Mouse (Mus musculus): ENCODE results near the gene Gm45716. TPM values are rescaled to one million over a fixed set of nuclear protein-coding genes. Genes with fewer than 3 reads are reported as not detected.

Gene Gm45716
- polyA plus RNA-seq, 1 experiment: 3.0 TPM

GRCm38 (mm10) chr11:90249701-90250141, 62.2 kb downstream of the Gm45716 start:
- Histone ChIP-seq H3K4me3 (ENCODE audit: low read depth, low read length) (peak overlapping the region; percentile 79), H3K27ac (ENCODE audit: insufficient read depth, low read depth, low read length) (peak overlapping the region; percentile 67), H3K4me1 (ENCODE audit: control insufficient read depth, insufficient read depth, insufficient read length, low read length) (peaks cover 9% of the 10 kb centered on the region), H3K36me3 (ENCODE audit: control insufficient read depth, insufficient read depth, low read length) (no peaks in the 10 kb centered on the region), H3K27me3 (ENCODE audit: control insufficient read depth, insufficient read depth, low read length) (no peaks in the 10 kb centered on the region)
- TF ChIP-seq CTCF (IDR thresholded peaks at IDR 0.05; ENCODE audit: extremely low read depth, insufficient read length, insufficient replicate concordance, low read depth, low read length) (no peak), POLR2A (IDR thresholded peaks at IDR 0.05; ENCODE audit: low read depth, low read length) (no peak)
- WGBS: under 1% methylated on average over 22 of the region's 22 CpGs

- TF ChIP-seq POLR2A (IDR thresholded peaks at IDR 0.05; ENCODE audit: low read depth, low read length): no peak
- TF ChIP-seq CTCF (IDR thresholded peaks at IDR 0.05; ENCODE audit: extremely low read depth, insufficient read length, insufficient replicate concordance, low read depth, low read length): no peak
- H3K4me1 ChIP-seq (ENCODE audit: control insufficient read depth, insufficient read depth, insufficient read length, low read length): peaks cover 9% of the 10 kb centered on the region
- H3K27me3 ChIP-seq (ENCODE audit: control insufficient read depth, insufficient read depth, low read length): no peaks in the 10 kb centered on the region
- H3K4me3 ChIP-seq (ENCODE audit: low read depth, low read length): peak overlapping the region; percentile 79
- H3K27ac ChIP-seq (ENCODE audit: insufficient read depth, low read depth, low read length): peak overlapping the region; percentile 67
- WGBS: 2% methylated on average over 9 of the region's 9 CpGs
- H3K36me3 ChIP-seq (ENCODE audit: control insufficient read depth, insufficient read depth, low read length): no peaks in the 10 kb centered on the region
Measured at GRCm38 (mm10) chr11:90250189-90250588, 62.7 kb downstream of the Gm45716 start.

GRCm38 (mm10) chr11:90250730-90251129, 63.2 kb downstream of the Gm45716 start:
- H3K27me3 ChIP-seq (ENCODE audit: control insufficient read depth, insufficient read depth, low read length): no peaks in the 10 kb centered on the region
- H3K36me3 ChIP-seq (ENCODE audit: control insufficient read depth, insufficient read depth, low read length): no peaks in the 10 kb centered on the region
- H3K27ac ChIP-seq (ENCODE audit: insufficient read depth, low read depth, low read length): peak overlapping the region; percentile 67
- no peak overlapping the region for H3K4me3 ChIP-seq (ENCODE audit: low read depth, low read length)
- peaks cover 10% of the 10 kb centered on the region for H3K4me1 ChIP-seq (ENCODE audit: control insufficient read depth, insufficient read depth, insufficient read length, low read length)
- no peak for TF ChIP-seq POLR2A (IDR thresholded peaks at IDR 0.05; ENCODE audit: low read depth, low read length)
- no peak for TF ChIP-seq CTCF (IDR thresholded peaks at IDR 0.05; ENCODE audit: extremely low read depth, insufficient read length, insufficient replicate concordance, low read depth, low read length)
- 14% methylated on average over 7 of the region's 7 CpGs for whole genome bisulfite sequencing

- Histone ChIP-seq H3K27me3 (ENCODE audit: control insufficient read depth, insufficient read depth, low read length) (no peaks in the 10 kb centered on the region), H3K36me3 (ENCODE audit: control insufficient read depth, insufficient read depth, low read length) (no peaks in the 10 kb centered on the region), H3K4me1 (ENCODE audit: control insufficient read depth, insufficient read depth, insufficient read length, low read length) (peaks cover 15% of the 10 kb centered on the region), H3K4me3 (ENCODE audit: low read depth, low read length) (no peak overlapping the region), H3K27ac (ENCODE audit: insufficient read depth, low read depth, low read length) (peak overlapping the region; percentile 78)
- TF ChIP-seq POLR2A (IDR thresholded peaks at IDR 0.05; ENCODE audit: low read depth, low read length) (no peak), CTCF (IDR thresholded peaks at IDR 0.05; ENCODE audit: extremely low read depth, insufficient read length, insufficient replicate concordance, low read depth, low read length) (no peak)
- WGBS: 10% methylated on average over 2 of the region's 2 CpGs
Measured at GRCm38 (mm10) chr11:90251923-90252322, 64.4 kb downstream of the Gm45716 start.

GRCm38 (mm10) chr11:90252366-90252765, 64.9 kb downstream of the Gm45716 start:
- peak overlapping the region; percentile 78 for H3K27ac ChIP-seq (ENCODE audit: insufficient read depth, low read depth, low read length)
- H3K4me1 ChIP-seq (ENCODE audit: control insufficient read depth, insufficient read depth, insufficient read length, low read length): peaks cover 16% of the 10 kb centered on the region
- 23% methylated on average over 8 of the region's 8 CpGs for WGBS
- H3K4me3 ChIP-seq (ENCODE audit: low read depth, low read length): peak overlapping the region; percentile 34
- 0 out of 2 replicates have a peak, but pooled peaks cover under 1% of the 10 kb centered on the region for H3K36me3 ChIP-seq (ENCODE audit: control insufficient read depth, insufficient read depth, low read length)
- H3K27me3 ChIP-seq (ENCODE audit: control insufficient read depth, insufficient read depth, low read length): no peaks in the 10 kb centered on the region
- TF ChIP-seq CTCF (IDR thresholded peaks at IDR 0.05; ENCODE audit: extremely low read depth, insufficient read length, insufficient replicate concordance, low read depth, low read length) (no peak), POLR2A (IDR thresholded peaks at IDR 0.05; ENCODE audit: low read depth, low read length) (no peak)

GRCm38 (mm10) chr11:90254536-90254935, 67.1 kb downstream of the Gm45716 start:
- peaks cover 8% of the 10 kb centered on the region; the same call in 1 of the 2 replicates for H3K36me3 ChIP-seq (ENCODE audit: control insufficient read depth, insufficient read depth, low read length)
- H3K27ac ChIP-seq (ENCODE audit: insufficient read depth, low read depth, low read length): no peak overlapping the region
- WGBS: 84% methylated on average over 3 of the region's 3 CpGs
- H3K27me3 ChIP-seq (ENCODE audit: control insufficient read depth, insufficient read depth, low read length): no peaks in the 10 kb centered on the region
- TF ChIP-seq POLR2A (IDR thresholded peaks at IDR 0.05; ENCODE audit: low read depth, low read length) (no peak), CTCF (IDR thresholded peaks at IDR 0.05; ENCODE audit: extremely low read depth, insufficient read length, insufficient replicate concordance, low read depth, low read length) (no peak)
- no peak overlapping the region for H3K4me3 ChIP-seq (ENCODE audit: low read depth, low read length)
- H3K4me1 ChIP-seq (ENCODE audit: control insufficient read depth, insufficient read depth, insufficient read length, low read length): peaks cover 24% of the 10 kb centered on the region

GRCm38 (mm10) chr11:90255687-90256086, 68.2 kb downstream of the Gm45716 start:
- H3K27ac ChIP-seq (ENCODE audit: insufficient read depth, low read depth, low read length): no peak overlapping the region
- no peak for TF ChIP-seq CTCF (IDR thresholded peaks at IDR 0.05; ENCODE audit: extremely low read depth, insufficient read length, insufficient replicate concordance, low read depth, low read length)
- no peak for TF ChIP-seq POLR2A (IDR thresholded peaks at IDR 0.05; ENCODE audit: low read depth, low read length)

More at GRCm38 (mm10) chr11:90255687-90256086, 68.2 kb downstream of the Gm45716 start:
- no peak overlapping the region for H3K4me3 ChIP-seq (ENCODE audit: low read depth, low read length)
- no peaks in the 10 kb centered on the region for H3K27me3 ChIP-seq (ENCODE audit: control insufficient read depth, insufficient read depth, low read length)
- peaks cover 23% of the 10 kb centered on the region for H3K4me1 ChIP-seq (ENCODE audit: control insufficient read depth, insufficient read depth, insufficient read length, low read length)
- WGBS: 77% methylated on average over 6 of the region's 6 CpGs
- H3K36me3 ChIP-seq (ENCODE audit: control insufficient read depth, insufficient read depth, low read length): peaks cover 18% of the 10 kb centered on the region
